Mouse (Mus musculus) brown adipose tissue, adult 24 weeks (tissue): ENCODE data around the gene Prickle4. TPM values are rescaled to one million over a fixed set of nuclear protein-coding genes. Genes with fewer than 3 reads are reported as not detected.

Experiments
- H3K27ac ChIP-seq: fragments of 200-500 bp; replicated peaks from 2 replicates; pipeline ENCODE4 v1.5.1; 2012; ENCODE audit warnings: low read depth, mild to moderate bottlenecking, low read length
- H3K4me1 ChIP-seq: fragments of 200-500 bp; 2 replicates; pipeline ENCODE4 v1.6.1; 2012; ENCODE audit warnings: low read length, mixed read lengths; ENCODE audit not compliant: control insufficient read depth, insufficient read depth, insufficient read length
- H3K4me3 ChIP-seq: fragments of 200-500 bp; 2 replicates; pipeline ENCODE4 v1.5.1; 2012; ENCODE audit warnings: low read depth, mild to moderate bottlenecking, low read length, moderate library complexity; ENCODE audit not compliant: insufficient read depth
- polyA plus RNA-seq: library from polyadenylated mRNA; stranded (reverse); fragments of >200 nt; gene quantifications from 2 replicates; pipeline ENCODE4 v1.2.4, GENCODE M21; 2012; ENCODE audit not compliant: missing spikeins, insufficient read depth, insufficient read length

The Prickle4 gene
- polyA plus RNA-seq, 1 experiment, result 3.5 TPM

GRCm38 (mm10) chr17:47693671-47694441, 680 bp downstream of the Prickle4 start:
- Histone ChIP-seq H3K4me3 (peak overlapping the region; percentile 78), H3K4me1 (peaks cover 2% of the 10 kb centered on the region; the same call in 1 of the 2 replicates), H3K27ac (peak overlapping the region; percentile 73)

- Histone ChIP-seq H3K4me1 (peaks cover 2% of the 10 kb centered on the region; the same call in 1 of the 2 replicates), H3K4me3 (no peak overlapping the region), H3K27ac (no peak overlapping the region)
These were observed 2.9 kb downstream of the Prickle4 start for GRCm38 (mm10) chr17:47691650-47692049.

GRCm38 (mm10) chr17:47689894-47690293, 4.6 kb downstream of the Prickle4 start:
- H3K4me1 ChIP-seq, result peaks cover 2% of the 10 kb centered on the region; the same call in 1 of the 2 replicates
- no peak overlapping the region for H3K27ac ChIP-seq
- H3K4me3 ChIP-seq, result no peak overlapping the region

DNA sequence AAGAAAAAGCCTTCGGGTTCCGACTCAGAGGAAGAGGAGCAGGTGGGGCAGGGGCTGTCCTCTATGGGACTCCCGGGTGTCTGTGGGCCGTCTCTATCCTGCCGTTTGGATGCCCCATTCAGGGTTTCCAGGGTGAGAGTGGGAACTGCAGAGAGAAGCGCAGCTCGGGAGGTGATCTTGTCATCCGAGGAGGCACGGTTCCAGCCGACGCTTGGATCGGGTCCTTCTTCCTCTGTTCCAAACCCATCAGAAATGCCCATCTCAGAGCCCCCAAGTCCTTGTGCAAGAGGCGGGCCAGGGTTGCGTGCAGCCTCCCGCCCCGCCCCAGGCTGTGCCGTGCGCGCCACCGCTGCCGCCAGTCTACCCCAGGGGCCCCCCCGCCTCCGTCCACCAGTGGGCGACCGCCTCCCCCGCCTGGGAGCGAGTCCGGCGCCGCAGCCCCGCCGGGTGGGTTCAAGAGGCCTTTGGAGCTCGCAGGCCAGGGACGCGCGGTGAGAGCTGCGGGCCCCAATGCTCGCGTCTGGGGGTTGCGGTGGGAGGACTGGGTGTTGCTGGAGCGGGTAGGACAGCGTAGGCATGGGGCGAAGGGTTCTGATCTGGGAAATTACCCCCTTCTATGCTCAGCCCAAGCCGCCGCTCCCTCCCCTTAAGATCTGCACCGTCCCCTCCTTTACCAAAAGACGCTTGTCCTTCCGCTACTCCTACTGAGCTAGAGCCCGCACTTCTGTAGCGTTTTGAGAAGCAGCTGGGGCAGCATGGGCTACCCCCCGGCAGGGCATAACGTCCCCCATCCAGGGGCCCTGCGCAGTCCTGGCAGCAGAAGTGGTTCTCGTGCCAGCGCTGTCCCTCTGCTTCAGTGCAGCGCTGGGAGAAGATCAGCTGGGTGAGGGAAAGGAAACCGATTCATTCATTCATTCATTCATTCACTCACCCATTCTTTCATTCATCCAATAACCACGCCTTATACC, 5.6 kb downstream of the Prickle4 start, which contains the start of gene Frs3:
Gene Frs3 (plus strand): TSS at position 423 of the 968 bp plus-strand sequence.
- peak within 1 kb of the TSS; percentile 73 for H3K27ac ChIP-seq
- peaks cover 2% of the 10 kb centered on the region; the same call in 1 of the 2 replicates for H3K4me1 ChIP-seq
- peak within 1 kb of the TSS; percentile 66 for H3K4me3 ChIP-seq

GRCm38 (mm10) chr17:47688344-47688607, 6.3 kb downstream of the Prickle4 start, which contains the start of gene Tomm6:
Gene Tomm6, minus strand, starts transcription at chr17:47688386.
- peak within 1 kb of the TSS; percentile 73 for H3K27ac ChIP-seq
- peaks cover 2% of the 10 kb centered on the region; the same call in 1 of the 2 replicates for H3K4me1 ChIP-seq
- H3K4me3 ChIP-seq, result peak within 1 kb of the TSS; percentile 66

GRCm38 (mm10) chr17:47687409-47688343, 6.9 kb downstream of the Prickle4 start:
- H3K4me1 ChIP-seq, result peaks cover 2% of the 10 kb centered on the region; the same call in 1 of the 2 replicates
- peak overlapping the region; percentile 73 for H3K27ac ChIP-seq
- H3K4me3 ChIP-seq, result peak overlapping the region; percentile 66

DNA sequence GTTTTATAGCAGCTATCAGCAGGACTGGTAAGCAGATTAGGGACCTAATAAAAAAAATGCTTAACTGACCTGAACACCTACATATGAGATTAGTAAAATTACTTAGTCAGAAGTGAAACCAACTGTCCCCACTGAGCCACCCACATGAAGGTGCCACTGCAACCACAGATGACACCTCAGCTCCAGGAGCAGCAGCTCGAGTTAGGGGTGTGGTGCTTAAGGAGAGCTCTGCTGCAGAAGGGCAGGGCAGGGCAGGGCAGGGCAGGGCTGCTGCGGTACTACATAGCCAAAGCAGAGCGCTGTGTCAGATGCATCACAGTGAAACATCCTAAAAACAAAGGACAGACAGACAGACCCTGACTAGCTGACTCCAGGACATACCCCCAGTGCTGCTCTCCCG, 11.7 kb downstream of the Prickle4 start:
- Histone ChIP-seq H3K4me3 (no peak overlapping the region), H3K27ac (no peak overlapping the region), H3K4me1 (no peaks in the 10 kb centered on the region)

GRCm38 (mm10) chr17:47678702-47679101, 15.8 kb downstream of the Prickle4 start:
- H3K4me3 ChIP-seq, result no peak overlapping the region
- no peaks in the 10 kb centered on the region for H3K4me1 ChIP-seq
- H3K27ac ChIP-seq, result no peak overlapping the region

GRCm38 (mm10) chr17:47678238-47678637, 16.3 kb downstream of the Prickle4 start:
- Histone ChIP-seq H3K4me3 (no peak overlapping the region), H3K27ac (no peak overlapping the region), H3K4me1 (no peaks in the 10 kb centered on the region)

- 0 out of 2 replicates have a peak, but pooled peaks cover 2% of the 10 kb centered on the region for H3K4me1 ChIP-seq
- no peak overlapping the region for H3K4me3 ChIP-seq
- no peak overlapping the region for H3K27ac ChIP-seq
These were observed 18.0 kb downstream of the Prickle4 start for GRCm38 (mm10) chr17:47676581-47676980.

GRCm38 (mm10) chr17:47672311-47673111, 22.0 kb downstream of the Prickle4 start:
- Histone ChIP-seq H3K4me3 (peak overlapping the region; percentile 55), H3K27ac (no peak overlapping the region), H3K4me1 (0 out of 2 replicates have a peak, but pooled peaks cover 2% of the 10 kb centered on the region)

DNA sequence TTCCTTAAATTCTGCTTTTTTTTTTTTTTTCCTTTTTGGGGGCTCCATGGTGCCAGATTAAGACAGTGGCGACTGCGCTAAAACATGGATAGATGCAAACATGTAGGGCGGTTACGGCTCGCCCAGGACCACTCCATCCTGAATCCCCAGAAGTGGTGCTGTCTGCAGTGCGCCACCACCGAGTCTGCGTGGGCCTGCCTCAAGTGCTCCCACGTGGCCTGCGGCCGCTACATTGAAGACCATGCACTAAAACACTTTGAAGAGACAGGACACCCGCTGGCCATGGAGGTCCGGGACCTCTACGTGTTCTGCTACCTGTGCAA, 22.6 kb downstream of the Prickle4 start:
- Histone ChIP-seq H3K4me3 (peak overlapping the region; percentile 26; the same call in 1 of the 2 replicates), H3K27ac (no peak overlapping the region), H3K4me1 (0 out of 2 replicates have a peak, but pooled peaks cover 2% of the 10 kb centered on the region)

- Histone ChIP-seq H3K27ac (no peak overlapping the region), H3K4me3 (no peak overlapping the region), H3K4me1 (0 out of 2 replicates have a peak, but pooled peaks cover 2% of the 10 kb centered on the region)
These were observed 25.4 kb downstream of the Prickle4 start for GRCm38 (mm10) chr17:47669166-47669565.

DNA sequence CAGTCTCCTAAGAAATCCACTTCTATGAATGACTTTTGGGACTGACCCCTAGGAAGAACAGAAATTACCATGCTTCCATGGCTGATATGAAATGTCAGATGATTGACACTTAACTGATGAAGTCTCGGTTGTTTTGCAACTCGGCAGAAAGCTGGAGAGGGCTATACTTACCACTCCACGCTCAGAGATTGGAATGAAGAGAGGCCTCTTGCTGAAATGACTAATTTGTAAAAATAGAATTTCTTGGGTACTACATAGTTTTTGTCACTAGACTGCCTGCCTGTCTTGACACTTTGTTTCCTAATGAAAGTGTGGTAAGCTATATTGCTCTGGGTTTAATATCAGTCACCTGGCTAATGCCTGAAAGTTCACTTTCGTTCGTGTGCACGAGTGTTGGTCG, 30.1 kb downstream of the Prickle4 start:
- no peaks in the 10 kb centered on the region for H3K4me1 ChIP-seq
- H3K27ac ChIP-seq, result no peak overlapping the region
- no peak overlapping the region for H3K4me3 ChIP-seq
